Mouse (Mus musculus): ENCODE measurements around the gene Cdc42bpa.

GRCm38 (mm10) chr1:179992255-179992654, 32.0 kb downstream of the Cdc42bpa start:
- TF ChIP-seq CTCF (IDR thresholded peaks at IDR 0.05; ENCODE audit: low read depth): no peak
- no peak for TF ChIP-seq EP300 (IDR thresholded peaks at IDR 0.05; ENCODE audit: low read depth)
